Mouse (Mus musculus) embryo, embryonic 9.5 days (tissue): Measurements from ENCODE around the gene Dgkg.
A peak's percentile ranks its signal among the peaks of the same experiment; 100 is the strongest.

Experiments used
- DNase-seq: peaks from one replicate; pipeline ENCODE4 v3.0.0-alpha.2; 2017; ENCODE audit errors: extremely low spot score

Dgkg gene

DNA sequence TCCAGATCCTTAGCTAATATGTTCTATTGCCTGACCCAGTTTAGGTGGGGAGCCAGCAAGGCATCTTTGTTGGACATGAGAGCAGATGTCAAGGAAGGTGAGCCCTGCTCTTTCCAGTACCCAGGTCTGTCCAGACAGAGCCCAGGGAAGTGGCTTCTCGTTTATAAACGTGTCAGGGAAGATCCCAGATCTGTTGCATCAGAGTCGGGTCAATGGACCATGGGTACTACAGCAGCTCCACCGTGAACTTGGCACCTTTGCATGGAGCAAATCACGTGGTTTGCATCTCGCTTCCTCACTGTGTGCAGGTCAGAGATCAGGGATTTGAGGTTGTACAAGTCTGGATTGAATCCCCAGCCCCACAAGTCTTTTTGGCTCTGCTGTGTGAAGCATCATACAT lies 58.3 kb downstream of the Dgkg start:
- no peak for DNase-seq

DNA sequence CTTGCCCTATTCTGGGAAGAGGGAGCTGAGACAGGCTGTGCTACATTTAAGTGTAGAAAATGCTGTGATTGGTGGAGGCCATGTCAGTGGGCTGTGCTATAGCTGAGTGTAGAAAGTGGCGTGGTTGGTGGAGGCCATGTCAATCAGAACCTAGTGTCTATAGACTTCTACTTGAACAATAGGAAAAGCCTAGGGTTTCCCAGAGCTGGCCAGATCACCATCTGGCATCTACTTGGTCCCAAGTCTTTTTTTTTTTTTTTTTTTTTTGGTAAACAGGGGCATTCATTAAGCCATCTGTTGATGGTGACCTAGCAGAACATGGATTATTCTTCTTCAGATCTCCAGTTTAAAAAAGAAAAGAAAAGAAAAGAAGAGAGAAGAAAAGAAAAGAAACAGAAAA lies 60.6 kb downstream of the Dgkg start:
- DNase-seq, result no peak

DNA sequence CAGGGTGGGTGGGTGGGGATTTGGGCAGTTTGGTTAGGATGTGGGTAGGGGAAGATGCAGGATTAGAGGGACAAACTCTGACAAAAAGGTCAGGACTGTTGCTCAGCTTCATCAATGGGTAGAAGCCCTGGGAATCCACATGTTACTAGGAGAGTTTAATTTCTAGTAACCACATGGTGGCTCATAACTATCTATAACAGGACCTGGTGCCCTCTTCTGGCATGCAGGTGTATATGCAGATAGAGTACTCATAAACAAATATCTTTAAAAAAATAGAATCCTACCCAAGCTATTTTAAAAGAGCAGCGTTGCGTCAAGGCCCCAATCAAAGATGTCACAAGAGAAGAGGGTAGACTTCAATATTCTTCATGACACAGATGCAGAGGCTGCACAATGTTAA lies 63.1 kb downstream of the Dgkg start:
- no peak for DNase-seq

DNA sequence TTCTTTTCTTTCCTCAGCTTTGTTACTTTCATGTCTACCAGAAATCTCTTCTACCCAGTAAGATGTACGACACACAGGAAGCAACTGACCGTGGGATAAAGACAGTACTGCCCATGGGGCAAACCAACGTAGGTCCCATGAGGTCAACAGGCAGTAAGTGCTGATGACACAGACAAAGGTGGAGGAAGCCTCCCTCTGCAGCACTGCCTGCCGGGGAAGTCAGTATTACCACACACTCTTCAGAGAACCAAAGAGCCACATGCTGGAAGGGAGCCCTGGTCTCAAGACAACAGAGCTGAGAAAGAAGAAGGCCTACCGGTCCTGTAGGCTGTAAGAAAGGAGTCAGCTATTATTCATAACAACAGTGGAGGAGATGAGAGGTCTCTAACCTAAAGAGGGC lies 67.4 kb downstream of the Dgkg start:
- no peak for DNase-seq

DNA sequence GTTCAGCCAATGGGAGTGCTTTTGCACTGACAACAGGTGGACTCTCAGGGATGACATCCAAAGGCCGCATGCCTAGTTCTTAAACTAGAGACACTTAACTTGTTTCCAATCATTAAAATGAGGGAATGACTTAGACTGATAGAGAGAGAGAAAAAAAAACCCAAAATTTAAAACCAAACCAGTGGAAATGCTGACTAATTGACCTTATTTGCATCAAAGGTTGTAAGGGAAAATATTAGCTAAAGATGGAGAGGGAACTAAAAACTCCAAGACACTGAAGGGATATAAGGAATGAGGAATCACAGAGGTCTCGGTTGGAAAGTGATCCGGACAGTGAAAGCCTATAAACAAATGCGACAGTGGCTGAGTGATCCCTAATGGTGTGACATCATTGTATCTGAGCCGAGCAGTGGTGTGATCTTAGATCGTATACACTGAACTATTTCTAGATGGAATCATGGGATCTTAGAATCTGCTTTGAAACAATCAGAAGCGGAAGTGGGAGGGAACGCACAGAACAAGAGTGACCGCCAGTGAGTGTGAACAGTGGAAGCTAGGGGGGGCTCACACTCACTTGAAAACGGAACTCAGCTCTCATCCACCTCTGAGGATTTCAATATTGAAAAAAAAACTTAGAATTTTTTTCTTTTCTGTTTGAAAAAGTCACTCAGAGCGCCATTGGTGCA lies 70.7 kb downstream of the Dgkg start:
- DNase-seq, result no peak

DNA sequence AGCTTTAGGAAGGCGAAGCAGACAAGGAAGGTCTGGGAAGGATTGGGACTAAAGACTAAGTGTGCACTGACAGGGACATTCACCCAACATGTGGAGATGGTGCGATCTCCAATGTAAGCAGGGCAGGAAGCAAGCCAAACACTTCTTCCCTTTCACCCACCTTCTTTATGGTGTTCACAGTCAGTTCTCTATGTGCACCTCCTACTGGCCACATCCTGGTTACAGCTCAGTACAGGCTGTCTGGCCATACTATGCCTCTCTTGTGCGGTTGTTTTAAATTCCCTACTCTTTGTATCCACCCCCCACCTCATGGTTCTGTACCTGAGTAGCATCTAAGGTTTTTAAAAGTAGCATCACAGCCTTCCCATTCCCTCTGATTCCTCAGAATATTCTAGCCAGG lies 71.5 kb downstream of the Dgkg start:
- DNase-seq, result no peak

DNA sequence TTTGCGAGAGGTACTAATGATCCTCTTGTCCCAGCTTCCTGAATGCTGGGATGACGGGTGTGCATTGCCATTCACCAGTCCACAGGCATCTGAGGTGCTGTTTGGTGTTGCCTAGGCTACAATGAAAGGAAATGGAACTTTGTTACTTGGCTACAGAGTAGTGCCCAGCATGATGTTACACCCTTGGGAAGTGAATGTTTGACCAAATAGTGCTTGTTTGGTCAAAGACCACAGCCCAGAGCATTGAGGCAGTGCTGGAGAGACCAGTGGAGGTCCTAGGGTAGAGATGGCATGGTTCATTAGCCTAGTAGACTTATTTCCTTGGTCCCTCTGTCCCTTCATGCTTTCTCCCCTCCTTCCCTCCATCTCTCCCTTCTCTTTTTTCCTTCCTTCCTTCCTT lies 73.6 kb downstream of the Dgkg start:
- DNase-seq, result no peak

DNA sequence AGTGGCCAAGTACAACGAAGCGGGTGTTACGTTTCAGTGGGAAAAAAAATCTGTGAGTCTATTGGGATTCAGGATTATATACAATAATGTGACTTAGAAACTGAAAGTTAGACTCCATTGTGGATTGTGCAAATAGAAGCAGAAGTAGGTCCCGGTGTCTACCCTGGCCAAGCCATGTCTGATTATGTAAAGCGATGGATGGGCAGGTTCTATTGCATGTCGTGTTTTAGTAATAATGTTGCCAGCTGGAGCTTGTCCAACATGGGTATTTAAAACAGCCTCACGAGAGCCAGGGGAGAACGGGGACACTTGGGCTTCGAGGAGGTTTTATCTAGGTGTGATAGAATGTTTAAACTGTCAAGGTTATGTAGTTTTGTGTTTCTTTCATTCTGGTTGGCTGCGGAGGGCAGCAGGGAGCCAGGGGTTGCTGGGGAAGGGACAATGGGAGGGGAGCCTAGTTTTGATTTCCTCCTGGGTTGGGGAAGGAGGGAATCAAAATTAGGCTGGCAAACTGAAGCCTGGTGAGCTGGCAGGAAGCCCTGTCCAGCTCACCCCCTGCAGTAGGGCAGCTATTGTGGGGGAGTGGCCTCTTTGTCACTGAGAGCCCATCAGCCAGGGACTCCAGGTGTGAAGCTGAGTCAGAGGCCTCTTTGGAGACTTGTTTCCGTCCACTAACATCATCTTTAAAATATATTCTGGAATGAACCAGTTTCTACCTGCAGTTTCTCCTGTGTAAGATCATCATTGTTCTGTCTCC lies 74.7 kb downstream of the Dgkg start:
- no peak for DNase-seq

DNA sequence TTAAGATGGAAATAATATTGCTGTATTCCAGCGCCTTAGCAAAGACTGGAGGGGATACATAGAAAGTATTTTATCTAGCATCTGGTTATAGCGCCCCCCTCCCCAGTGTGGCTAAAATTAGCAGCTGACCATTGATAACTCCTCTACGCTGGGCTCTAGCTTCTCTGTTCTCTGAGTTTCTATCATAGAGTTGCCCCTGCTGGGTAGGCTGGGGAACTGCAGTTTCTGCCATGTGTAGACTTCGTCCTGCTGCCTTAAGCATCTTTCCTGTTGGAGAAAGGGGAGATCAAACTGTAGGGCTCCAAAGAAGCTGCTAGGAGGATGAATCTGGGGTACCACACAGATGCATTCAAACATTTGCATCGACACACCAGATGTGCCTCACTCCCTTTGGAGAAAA lies 76.9 kb downstream of the Dgkg start:
- DNase-seq, result no peak

DNA sequence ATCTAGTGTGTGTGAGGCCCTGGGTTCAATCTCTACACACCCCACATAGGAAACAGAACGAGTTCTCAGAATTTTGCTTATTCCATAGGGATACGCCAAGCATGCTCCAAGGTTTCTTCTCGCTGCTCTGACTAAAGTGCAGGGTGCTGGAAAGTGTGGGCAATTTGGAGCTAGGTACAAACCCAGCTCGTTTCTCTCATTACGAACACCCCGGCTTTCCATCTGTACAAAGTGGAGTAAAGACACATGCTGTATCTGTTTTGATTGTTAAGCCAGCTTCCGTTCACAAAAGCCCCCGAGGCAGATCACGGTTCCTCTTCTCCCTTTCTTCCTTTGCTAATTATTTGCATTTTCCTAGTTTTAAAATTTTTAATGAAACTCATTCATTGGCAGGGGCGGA lies 78.1 kb downstream of the Dgkg start:
- no peak for DNase-seq

DNA sequence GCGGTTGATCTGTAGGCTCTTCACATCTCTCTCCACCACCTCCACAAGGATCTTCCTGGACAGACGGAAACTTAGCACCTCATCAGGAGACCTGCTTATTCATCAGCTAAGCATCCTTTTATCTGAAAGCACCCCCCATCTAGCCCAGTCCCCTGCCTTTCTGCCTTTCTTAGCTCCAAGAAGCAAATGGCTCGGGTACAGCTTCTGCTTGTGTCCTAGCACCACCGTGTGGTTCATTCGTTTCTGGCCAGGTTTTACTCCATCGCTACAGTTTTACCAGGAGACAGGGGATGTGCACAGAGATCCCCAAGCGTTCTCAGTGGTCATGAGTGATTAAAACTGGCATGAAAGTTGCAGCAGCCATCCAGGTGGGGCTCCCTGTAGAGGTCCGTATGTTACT lies 79.4 kb downstream of the Dgkg start:
- DNase-seq, result no peak

DNA sequence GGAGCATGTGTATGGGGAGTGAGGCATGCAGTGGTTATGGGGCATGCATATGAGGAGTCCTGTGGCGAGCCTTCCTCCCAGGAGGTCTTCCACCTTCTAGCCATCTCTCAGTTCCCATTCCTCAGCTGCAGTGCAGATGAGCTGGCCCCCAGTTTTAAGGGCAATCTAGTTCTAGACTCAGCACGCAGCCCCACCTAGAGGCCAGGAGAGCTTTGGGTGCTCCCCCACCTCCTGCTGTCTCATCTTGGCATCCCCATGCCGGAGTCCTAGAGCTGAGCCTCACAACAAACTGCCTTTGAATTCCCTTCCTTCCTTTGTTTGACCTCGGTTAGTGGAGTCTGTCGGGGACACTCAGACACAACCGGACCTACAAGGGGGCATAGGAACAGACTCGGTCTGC lies 82.9 kb downstream of the Dgkg start:
- DNase-seq, result no peak

DNA sequence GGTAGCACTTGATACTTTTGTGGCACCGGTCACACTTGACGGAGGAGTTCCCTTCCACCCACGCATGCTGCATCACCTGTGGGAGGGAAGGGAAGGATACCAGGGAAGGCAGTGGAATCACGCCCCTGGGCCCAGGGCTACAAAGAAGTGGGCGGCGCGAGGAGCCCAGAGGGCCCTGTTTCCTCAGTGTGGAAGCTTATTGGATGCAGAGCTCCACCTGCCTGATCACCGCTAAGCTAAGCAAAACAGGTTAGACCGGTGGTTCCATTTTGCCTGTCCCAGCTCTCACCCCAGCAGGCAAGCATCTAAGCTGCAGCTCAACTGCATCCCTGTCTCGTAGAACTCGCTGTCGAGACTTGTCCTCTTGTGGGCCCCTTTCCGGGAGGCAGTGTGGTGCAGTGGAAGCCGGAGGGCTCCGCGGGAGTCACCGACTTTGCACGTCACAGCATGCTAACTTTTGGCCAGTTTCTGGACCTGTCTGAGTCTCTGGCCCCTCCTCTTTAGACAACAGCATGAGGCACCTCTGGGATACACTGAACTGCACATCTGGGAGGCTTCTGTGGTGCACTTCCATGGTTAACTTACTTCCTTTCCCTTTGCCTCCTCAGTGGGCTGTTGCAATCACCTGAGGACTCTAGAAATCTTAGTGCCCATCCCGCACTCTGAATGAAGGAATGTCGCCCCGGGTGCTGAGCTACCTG lies 84.2 kb downstream of the Dgkg start:
- no peak for DNase-seq

DNA sequence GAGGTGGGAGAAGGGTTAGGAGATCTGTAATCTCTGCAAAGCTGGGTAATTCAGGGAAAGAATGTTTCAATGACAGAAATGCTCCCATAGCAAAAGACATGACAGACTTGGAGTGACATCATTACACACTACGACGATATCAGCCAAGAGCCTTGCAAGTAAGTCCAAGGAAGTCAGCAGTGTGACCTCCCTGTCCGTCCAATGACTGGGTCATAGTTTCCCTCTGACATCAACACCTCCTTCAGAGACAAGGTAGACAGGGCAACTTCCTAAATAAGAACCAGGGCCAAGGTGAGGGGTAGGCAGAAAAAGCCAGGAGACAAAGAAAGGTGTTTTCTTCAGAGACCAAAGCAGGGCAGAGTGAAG lies 92.1 kb downstream of the Dgkg start:
- no peak for DNase-seq

DNA sequence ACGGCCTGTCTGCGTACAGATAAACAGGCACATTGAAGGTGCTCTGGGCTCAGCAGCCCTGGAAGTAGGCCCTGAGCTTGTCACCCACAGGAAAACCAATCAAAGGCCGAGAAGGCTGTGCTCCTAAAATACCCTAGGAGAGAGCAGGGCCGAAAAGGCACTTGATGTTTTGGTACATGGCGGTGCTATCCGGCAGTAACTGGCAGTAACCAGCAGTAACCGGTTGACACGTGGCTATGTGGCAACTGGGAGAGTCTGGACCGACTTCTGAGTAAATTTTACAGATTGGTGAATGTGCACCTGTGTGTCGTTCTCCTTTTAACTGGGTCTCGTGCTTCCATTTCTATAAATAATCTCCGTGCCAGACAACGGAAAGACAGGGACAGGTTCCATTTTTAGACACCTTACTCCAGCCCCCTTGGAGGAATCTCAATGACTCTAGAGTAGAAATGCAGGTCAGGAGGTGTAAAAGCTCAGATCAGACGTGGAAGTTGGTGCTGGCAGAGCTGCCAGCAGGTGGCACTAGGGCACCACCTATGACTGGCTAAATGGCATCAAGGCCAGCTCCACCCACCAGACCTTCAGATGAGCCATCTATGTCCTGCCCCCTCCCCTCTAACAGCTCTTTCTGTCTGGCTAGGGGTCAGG lies 92.6 kb downstream of the Dgkg start:
- peak; percentile 70 for DNase-seq

DNA sequence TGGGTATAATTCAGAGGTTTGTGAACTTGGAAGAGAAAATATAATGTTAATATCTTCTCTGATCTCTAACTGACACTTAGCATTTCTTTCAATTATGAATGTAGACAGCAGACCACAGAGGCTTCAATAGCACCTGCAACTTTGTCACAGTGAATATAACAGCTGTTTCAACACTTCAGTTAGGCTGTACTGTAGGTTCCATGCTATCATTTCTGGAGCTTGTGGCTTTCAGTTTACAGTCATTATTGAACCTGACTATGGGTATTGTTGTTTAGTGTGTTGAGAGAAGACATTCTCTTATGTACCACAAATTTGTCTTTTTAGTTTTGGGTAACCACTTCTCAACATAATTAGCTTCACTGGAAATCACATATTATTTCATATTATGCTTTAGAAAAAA lies 93.4 kb downstream of the Dgkg start:
- no peak for DNase-seq

DNA sequence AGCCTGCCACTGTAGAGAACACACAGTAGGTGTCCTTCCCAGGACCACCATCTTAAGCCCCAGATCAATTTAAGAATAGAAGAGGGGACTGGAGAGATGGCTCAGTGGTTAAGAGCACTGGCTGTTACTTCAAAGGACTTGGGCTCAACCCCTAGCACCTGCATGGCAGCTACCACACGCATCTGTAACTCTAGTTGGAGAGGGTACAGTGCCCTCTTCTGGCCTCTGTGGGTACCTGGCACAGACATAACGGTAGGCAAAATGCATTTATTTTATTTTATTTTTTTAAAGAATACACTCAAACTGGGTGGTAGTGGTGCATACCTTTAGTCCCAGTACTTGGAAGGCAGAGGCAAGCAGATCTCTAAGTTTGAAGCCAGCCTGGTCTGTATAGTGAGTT lies 102.0 kb downstream of the Dgkg start:
- no peak for DNase-seq

DNA sequence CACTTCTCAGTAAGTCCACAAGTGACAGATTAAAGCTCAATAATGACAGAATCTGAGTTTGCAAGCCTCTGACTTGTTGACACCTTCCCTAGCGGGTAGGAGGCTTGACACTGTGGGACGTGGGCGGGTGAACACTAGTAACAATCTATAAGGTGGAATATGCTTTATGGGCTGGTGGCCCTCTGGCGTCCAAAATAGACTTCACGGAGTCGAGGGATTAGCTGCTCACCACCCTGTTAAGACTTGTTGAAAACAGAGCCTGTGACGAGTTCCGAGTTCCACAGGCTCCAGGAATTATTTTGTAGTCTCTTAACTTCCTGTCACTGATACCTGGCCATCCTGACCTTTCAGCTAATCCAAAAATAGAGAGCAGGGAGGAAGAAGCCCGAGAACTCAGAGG lies 104.7 kb downstream of the Dgkg start:
- DNase-seq, result no peak

DNA sequence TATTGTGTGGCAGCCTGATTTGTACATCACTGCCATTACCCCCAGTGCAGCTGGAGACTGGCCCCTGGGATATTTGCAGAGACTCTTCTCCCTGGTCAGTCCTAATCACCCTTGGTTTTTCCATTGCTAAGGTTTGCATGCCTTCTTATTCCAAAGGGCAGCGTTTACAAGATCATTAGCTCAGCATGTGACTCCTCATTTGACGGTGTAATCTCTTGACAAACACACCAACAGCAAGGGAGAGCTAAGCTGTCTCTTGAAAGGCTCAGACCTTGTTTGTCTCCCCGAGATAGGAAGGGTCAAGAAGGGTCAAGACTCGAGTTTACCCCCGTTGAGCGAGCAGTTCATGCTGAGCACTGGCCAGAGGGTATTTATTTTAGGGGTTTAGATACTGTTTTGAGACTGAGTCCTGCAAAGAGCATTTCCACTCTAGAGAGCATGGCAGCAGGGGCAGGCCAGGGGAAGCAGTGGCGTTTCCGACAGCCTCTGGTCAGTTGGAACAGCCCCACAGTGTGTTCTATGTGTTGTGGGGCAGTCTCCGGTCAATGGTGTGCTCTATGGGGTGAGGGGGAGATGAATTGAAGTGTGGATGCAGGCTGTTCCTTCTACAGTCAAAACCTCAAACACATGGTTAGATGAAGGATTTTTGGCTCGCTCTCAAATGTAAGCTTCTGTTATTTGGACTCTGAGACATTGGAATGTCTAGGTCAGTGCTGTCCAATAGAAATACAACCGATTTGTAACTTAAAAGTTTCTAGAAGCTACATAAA lies 105.6 kb downstream of the Dgkg start:
- peak; percentile 34 for DNase-seq

DNA sequence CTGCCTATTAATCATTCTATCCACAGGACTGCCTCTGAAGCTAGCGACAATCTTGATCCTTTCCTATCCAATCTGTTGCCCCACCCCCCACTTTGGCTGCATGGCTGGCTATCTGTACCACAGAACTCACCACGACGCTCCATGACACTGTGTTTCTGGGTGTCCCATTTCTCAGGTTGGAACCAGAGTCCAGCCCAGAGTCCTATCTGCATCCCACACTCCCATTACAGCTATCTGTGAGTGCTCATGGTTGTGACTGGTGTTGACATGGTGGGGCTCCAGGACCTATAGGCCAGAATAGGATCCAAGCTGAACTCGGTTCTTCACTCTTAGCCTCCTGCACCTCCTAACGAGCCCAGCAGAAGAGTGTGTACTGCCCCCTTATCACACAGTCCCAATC lies 107.7 kb downstream of the Dgkg start:
- no peak for DNase-seq

DNA sequence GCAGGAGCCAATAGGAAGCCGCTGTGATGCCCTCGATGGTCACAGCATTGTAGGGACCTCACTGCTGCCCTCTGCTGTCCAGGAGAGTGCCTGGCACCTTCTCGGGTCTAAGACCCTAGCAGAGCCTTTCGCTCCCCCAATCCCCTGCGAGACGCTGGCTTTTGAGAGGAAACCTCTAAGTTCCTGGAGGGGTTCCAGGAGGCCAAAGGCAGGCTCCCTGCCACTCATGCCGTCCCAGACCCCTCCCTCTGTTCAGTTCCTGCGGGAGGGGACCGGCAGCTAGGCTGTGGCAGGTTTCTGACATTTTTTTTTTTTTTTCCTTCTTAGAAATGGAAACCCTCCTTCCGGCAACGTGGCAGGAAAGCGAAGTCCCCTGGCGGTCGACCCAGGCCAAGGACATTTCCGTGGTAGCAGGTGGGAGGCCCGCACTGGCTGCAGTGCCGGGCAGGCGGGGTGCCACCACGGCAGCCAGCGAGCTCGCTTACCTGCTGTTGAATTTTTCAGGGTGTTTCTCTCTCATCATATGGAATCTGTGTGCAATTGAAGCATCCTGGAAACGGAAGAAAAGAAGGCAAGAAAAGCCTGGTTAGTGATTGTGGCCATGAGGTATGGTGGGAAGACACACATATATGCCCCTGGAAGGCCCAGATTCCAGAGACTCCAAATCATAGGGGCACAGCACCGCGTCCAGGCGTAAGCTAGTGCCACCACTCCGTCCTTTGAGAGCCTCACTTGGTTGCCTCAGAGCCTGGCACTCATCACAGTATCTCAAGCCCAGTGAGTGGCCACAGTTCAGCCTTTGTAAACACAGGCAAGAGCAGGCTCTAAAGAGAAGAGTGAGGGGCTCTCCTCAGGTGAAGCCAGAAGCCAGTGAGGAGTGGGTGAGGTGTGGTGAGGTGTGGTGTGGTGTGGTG lies 108.6 kb downstream of the Dgkg start:
- peak; percentile 91 for DNase-seq
